Mouse (Mus musculus): Measurements from ENCODE around the gene Fabp2. TPM values are rescaled to one million over a fixed set of nuclear protein-coding genes. Genes with fewer than 3 reads are reported as not detected.

Gene Fabp2
- polyA plus RNA-seq (2015; fragmentation: Illumina TruSeq; extraction: RNeasy Lipid Tissue Mini Kit (QIAGEN cat#74804); ENCODE audit: insufficient read depth, low read depth, low replicate concordance) = not detected

DNA sequence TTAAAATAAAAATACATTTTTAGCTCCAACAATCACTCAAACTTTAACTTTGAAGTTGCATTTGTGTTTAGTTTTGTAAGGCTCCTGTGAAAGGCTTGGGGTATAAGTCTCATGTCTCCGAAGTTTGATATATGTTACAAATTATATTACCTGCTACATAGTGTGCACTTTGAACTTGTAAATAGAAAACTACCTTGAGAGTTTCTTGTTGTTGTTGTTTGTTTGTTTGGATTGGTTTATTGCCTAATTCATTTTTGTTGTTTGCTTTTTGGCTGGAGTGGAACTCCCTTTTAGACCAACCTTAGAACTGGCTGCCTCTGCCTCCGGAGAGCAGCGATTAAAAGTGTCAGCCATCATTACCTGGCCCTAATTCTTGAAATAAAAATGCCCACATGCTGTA lies at the start of gene Fabp2:
Gene Fabp2 (plus strand): TSS at position 301 of the 400 bp plus-strand sequence.

DNA sequence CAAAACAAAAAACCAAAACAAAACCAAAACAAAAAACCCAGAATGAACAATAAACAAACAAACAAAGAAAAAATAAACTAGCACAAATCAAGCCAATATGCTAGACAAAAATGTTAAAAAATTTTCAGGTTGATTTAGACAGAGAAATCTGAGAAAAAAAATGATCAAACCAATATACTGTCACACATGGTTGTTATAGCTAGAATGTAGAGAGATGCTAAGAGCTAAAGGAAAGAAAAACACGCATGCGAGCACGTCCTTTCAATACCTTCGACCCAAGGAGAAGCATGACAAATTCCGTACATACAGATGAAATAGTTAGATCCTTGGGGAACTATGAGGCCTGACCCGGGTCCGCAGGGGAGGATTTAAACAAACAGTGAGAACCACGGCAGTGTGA lies 24.4 kb downstream of the Fabp2 start, which contains the start of gene Gm10959:
Gene Gm10959 (minus strand): TSS at position 101 of the 400 bp plus-strand sequence.

DNA sequence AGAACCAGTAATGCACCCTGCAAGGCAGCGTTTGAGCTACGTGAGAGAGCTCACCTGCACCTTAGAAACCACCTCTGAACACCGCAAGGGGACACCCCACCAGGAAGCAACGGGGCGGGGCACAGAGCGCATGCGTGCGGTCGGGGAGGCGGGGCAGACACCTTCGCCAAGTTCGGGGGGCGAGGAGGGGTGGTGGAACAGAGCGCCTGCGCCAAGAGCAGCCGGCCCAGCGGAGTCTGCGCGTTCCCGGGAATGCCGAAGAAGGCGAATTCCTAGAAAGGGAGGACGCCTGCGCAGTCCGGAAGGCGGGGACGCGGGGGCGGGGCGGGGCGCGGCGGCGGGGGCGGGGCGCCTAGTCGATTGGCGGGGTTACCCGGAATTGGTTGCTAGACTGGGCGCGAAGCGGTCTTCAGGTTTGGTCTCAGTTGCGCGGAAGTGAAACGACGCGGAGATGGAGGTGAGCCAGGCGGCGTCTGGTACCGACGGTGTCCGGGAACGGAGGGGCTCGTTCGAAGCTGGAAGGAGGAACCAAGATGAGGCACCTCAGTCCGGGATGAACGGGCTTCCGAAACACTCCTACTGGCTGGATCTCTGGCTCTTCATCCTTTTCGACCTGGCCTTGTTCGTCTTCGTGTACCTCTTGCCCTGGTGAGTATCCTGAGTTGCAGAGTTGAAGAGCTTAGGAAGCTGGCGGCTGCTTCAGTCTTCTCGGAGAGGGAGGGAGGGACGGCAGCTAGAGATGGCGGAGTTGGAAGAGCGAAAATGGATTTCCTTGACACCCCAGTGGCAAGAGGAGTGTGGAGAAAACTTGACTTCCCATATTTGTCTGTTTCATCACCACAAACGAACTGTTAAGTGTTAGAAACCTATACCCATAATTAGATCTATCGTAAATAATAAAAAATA lies 29.4 kb downstream of the Fabp2 start, which contains the start of gene 1810037I17Rik:
Gene 1810037I17Rik (plus strand): TSS at position 195 of the 906 bp plus-strand sequence.

Other genes with a start within 250 kb of the Fabp2 start
- 3.0 TPM for gene Pde5a, start 166.1 kb upstream of the Fabp2 start, polyA plus RNA-seq (2015; fragmentation: Illumina TruSeq; extraction: RNeasy Lipid Tissue Mini Kit (QIAGEN cat#74804); ENCODE audit: insufficient read depth, low read depth, low replicate concordance)
- not detected for gene Gm10959, start 24.3 kb downstream of the Fabp2 start, polyA plus RNA-seq (2015; fragmentation: Illumina TruSeq; extraction: RNeasy Lipid Tissue Mini Kit (QIAGEN cat#74804); ENCODE audit: insufficient read depth, low read depth, low replicate concordance)
- 11.5 TPM for gene 1810037I17Rik, start 29.1 kb downstream of the Fabp2 start, polyA plus RNA-seq (2015; fragmentation: Illumina TruSeq; extraction: RNeasy Lipid Tissue Mini Kit (QIAGEN cat#74804); ENCODE audit: insufficient read depth, low read depth, low replicate concordance)
- gene Usp53, start 89.4 kb downstream of the Fabp2 start, polyA plus RNA-seq (2015; fragmentation: Illumina TruSeq; extraction: RNeasy Lipid Tissue Mini Kit (QIAGEN cat#74804); ENCODE audit: insufficient read depth, low read depth, low replicate concordance) = 4.7 TPM
- gene Myoz2, start 139.9 kb downstream of the Fabp2 start, polyA plus RNA-seq (2015; fragmentation: Illumina TruSeq; extraction: RNeasy Lipid Tissue Mini Kit (QIAGEN cat#74804); ENCODE audit: insufficient read depth, low read depth, low replicate concordance) = not detected